Mouse (Mus musculus): Measurements from ENCODE around the gene Bri3bp.
"Not testable (repeated sequence)": the region's sequence is repeated elsewhere in the genome, so short reads cannot be mapped to it uniquely, and the experiment has no call there.

Gene Bri3bp

GRCm38 (mm10) chr5:125487375-125488115 lies 46.2 kb downstream of the Bri3bp start:
- DNase-seq, result peak; percentile 93

GRCm38 (mm10) chr5:125488116-125488455 lies 46.7 kb downstream of the Bri3bp start:
- DNase-seq, result no peak

- DNase-seq, result not testable (repeated sequence)
Observed at GRCm38 (mm10) chr5:125488953-125489352, 47.6 kb downstream of the Bri3bp start.

GRCm38 (mm10) chr5:125491107-125491506 lies 49.7 kb downstream of the Bri3bp start:
- DNase-seq, result no peak

GRCm38 (mm10) chr5:125492379-125493092 lies 51.2 kb downstream of the Bri3bp start:
- no peak for DNase-seq

GRCm38 (mm10) chr5:125493093-125493423 lies 51.7 kb downstream of the Bri3bp start:
- DNase-seq, result no peak

GRCm38 (mm10) chr5:125495655-125496054 lies 54.3 kb downstream of the Bri3bp start:
- DNase-seq, result peak; percentile 88

- DNase-seq, result peak; percentile 68
Observed at GRCm38 (mm10) chr5:125497821-125498600, 56.6 kb downstream of the Bri3bp start.

- DNase-seq, result no peak
Observed at GRCm38 (mm10) chr5:125501505-125501904, 60.1 kb downstream of the Bri3bp start.

GRCm38 (mm10) chr5:125502186-125502585 lies 60.8 kb downstream of the Bri3bp start:
- DNase-seq, result no peak

GRCm38 (mm10) chr5:125503628-125504027 lies 62.3 kb downstream of the Bri3bp start:
- no peak for DNase-seq

GRCm38 (mm10) chr5:125504692-125505091 lies 63.3 kb downstream of the Bri3bp start:
- DNase-seq, result no peak

GRCm38 (mm10) chr5:125505968-125506367 lies 64.6 kb downstream of the Bri3bp start:
- no peak for DNase-seq

GRCm38 (mm10) chr5:125507582-125507981 lies 66.2 kb downstream of the Bri3bp start:
- DNase-seq, result no peak

- DNase-seq, result no peak
Observed at GRCm38 (mm10) chr5:125508006-125508405, 66.6 kb downstream of the Bri3bp start.

- DNase-seq, result peak; percentile 62
Observed at GRCm38 (mm10) chr5:125509541-125509940, 68.2 kb downstream of the Bri3bp start.
